26 mouse cellular contexts compared by ENCODE assay signal in genomic region chr14:16009778-16010177, GRCm38 (mm10).
DNase-seq lines count a peak whose midpoint lies in the region; ATAC-seq and TF ChIP-seq lines count a peak whose summit lies in the region.
"Had no signal": no experiment of that assay in that cellular context is flagged by ENCODE, and none has a peak within 500 bp of the region (broad histone marks: within the 10 kb centered on the region; RNA-seq: fewer than 3 reads in every experiment).

No protein-coding gene starts in this region.

- TF ChIP-seq CTCF in spleen, adult 2 months (IDR thresholded peaks at IDR 0.05; ENCODE audit: extremely low read depth, insufficient read depth, insufficient read length, insufficient replicate concordance) = no peak
- TF ChIP-seq CTCF in midbrain, postnatal 0 days (IDR thresholded peaks at IDR 0.05) = no peak

- H3K27me3 ChIP-seq in spleen, adult 2 months (ENCODE audit: control insufficient read depth, insufficient read depth, low read length) = no peaks in the 10 kb centered on the region
- H3K27me3 ChIP-seq in splenic B cell, adult 2 months (ENCODE audit: control insufficient read depth, insufficient read depth, low read length, poor library complexity, severe bottlenecking) = no peaks in the 10 kb centered on the region
- no peaks in the 10 kb centered on the region for H3K27me3 ChIP-seq in midbrain, postnatal 0 days (ENCODE audit: insufficient read depth, low read length)
- H3K27me3 ChIP-seq: embryonic facial prominence, embryonic 13.5 days; forebrain, embryonic 13.5 days; hindbrain, embryonic 13.5 days had no signal

- no peaks in the 10 kb centered on the region for H3K36me3 ChIP-seq in spleen, adult 2 months (ENCODE audit: control insufficient read depth, insufficient read depth, low read length)
- H3K36me3 ChIP-seq in splenic B cell, adult 2 months (ENCODE audit: control insufficient read depth, insufficient read depth, low read length, poor library complexity, severe bottlenecking) = no peaks in the 10 kb centered on the region
- no peaks in the 10 kb centered on the region for H3K36me3 ChIP-seq in midbrain, postnatal 0 days (ENCODE audit: insufficient read depth, low read length)
- H3K36me3 ChIP-seq: embryonic facial prominence, embryonic 10.5 days; embryonic facial prominence, embryonic 13.5 days; hindbrain, embryonic 10.5 days; hindbrain, embryonic 13.5 days had no signal

- H3K4me3 ChIP-seq in spleen, adult 2 months (ENCODE audit: extremely low read depth, insufficient read depth, insufficient read length) = no peak overlapping the region
- no peak overlapping the region for H3K4me3 ChIP-seq in midbrain, postnatal 0 days (ENCODE audit: low read depth, low read length)
- H3K4me3 ChIP-seq: embryonic facial prominence, embryonic 10.5 days; embryonic facial prominence, embryonic 13.5 days; erythroblast, embryonic 14.5 days; forebrain, embryonic 13.5 days; hindbrain, embryonic 10.5 days; hindbrain, embryonic 13.5 days had no signal

- DNase-seq in spleen, adult 2 months (ENCODE audit: low read depth in 1 of 2, low spot score in 2 of 2) = peak in 1 of 2 experiments; percentile 41
- no peak for DNase-seq in spleen, postnatal 36 days (ENCODE audit: low spot score in 2 of 2)
- peak; percentile 73 for DNase-seq in splenic B cell, adult 2 months (ENCODE audit: low read depth, low spot score)
- no peak for DNase-seq in midbrain, postnatal 0 days (ENCODE audit: low spot score)
- no peak for DNase-seq in ovary, postnatal 36 days (ENCODE audit: low spot score)
- DNase-seq: adrenal gland, adult 2 months; adrenal gland, postnatal 14 days; B cell, adult 2 months; cerebellum, adult 11 months; cerebellum, adult 2 months; cerebellum, adult 9-11 months; cerebellum, postnatal 25 days; embryo, embryonic 11 days; gastrocnemius, postnatal 10 days; gastrocnemius, postnatal 36 days; heart, adult 11 months had no signal

- no peak for TF ChIP-seq POLR2A in spleen, adult 2 months (IDR thresholded peaks at IDR 0.05; ENCODE audit: low read depth, low read length)

- no peak overlapping the region for H3K4me2 ChIP-seq in midbrain, postnatal 0 days (ENCODE audit: low read depth, low read length, poor library complexity, severe bottlenecking)
- H3K4me2 ChIP-seq: embryonic facial prominence, embryonic 13.5 days; forebrain, embryonic 13.5 days; heart, embryonic 11.5 days; hindbrain, embryonic 13.5 days had no signal

- peaks cover 5% of the 10 kb centered on the region for H3K4me1 ChIP-seq in spleen, adult 2 months (ENCODE audit: control insufficient read depth, insufficient read depth, insufficient read length)
- no peaks in the 10 kb centered on the region for H3K4me1 ChIP-seq in midbrain, postnatal 0 days (ENCODE audit: insufficient read depth, low read length)
- H3K4me1 ChIP-seq: embryonic facial prominence, embryonic 10.5 days; embryonic facial prominence, embryonic 13.5 days; forebrain, embryonic 13.5 days; hindbrain, embryonic 10.5 days; hindbrain, embryonic 13.5 days had no signal

- 0 out of 2 replicates have a peak overlapping the region, but pooled peaks have one; percentile 5 for H3K27ac ChIP-seq in spleen, adult 2 months (ENCODE audit: insufficient read depth, low read length)
- no peak overlapping the region for H3K27ac ChIP-seq in midbrain, postnatal 0 days (ENCODE audit: low read depth, low read length)
- H3K27ac ChIP-seq: embryonic facial prominence, embryonic 10.5 days; embryonic facial prominence, embryonic 13.5 days; forebrain, embryonic 13.5 days; hindbrain, embryonic 10.5 days; hindbrain, embryonic 13.5 days had no signal

- no peak overlapping the region for H3K9ac ChIP-seq in midbrain, postnatal 0 days (replicated peaks; ENCODE audit: low read length, poor library complexity, severe bottlenecking)
- H3K9ac ChIP-seq: embryonic facial prominence, embryonic 13.5 days; forebrain, embryonic 13.5 days; hindbrain, embryonic 13.5 days had no signal

- ATAC-seq in megakaryocyte, adult 5-6 weeks (ENCODE audit: poor library complexity, severe bottlenecking) = peak; percentile 43
- no peak for ATAC-seq in midbrain, postnatal 0 days (ENCODE audit: low FRiP score)
- ATAC-seq: forebrain, embryonic 13.5 days; forebrain, embryonic 16.5 days; hindbrain, embryonic 16.5 days had no signal

- no peaks in the 10 kb centered on the region for H3K9me3 ChIP-seq in midbrain, postnatal 0 days (ENCODE audit: low read length)
- H3K9me3 ChIP-seq: embryonic facial prominence, embryonic 13.5 days; forebrain, embryonic 13.5 days had no signal
